Mouse (Mus musculus) heart, adult 2 months (tissue): ENCODE measurements at regions not wholly inside any gene's neighbourhood (a gene's known extent, or its start where the extent isn't known, plus 50 kb on each side); places are given as distances from the start of the nearest gene placed in this dataset.
A peak's percentile ranks its signal among the peaks of the same experiment; 100 is the strongest.
"Not testable (repeated sequence)": the region's sequence is repeated elsewhere in the genome, so short reads cannot be mapped to it uniquely, and the experiment has no call there.

Source experiments
- DNase-seq, 2 experiments: peaks; one replicate each; pipeline ENCODE4 v3.0.0; 2021
- H3K27ac ChIP-seq: fragments of 200-600 bp; 2 replicates; pipeline ENCODE4 v1.8.1; 2022
- H3K27me3 ChIP-seq: fragments of 200-500 bp; 2 replicates; pipeline ENCODE4 v1.6.1; 2012; ENCODE audit warnings: mild to moderate bottlenecking, low read length, inconsistent platforms, mixed read lengths; ENCODE audit not compliant: control insufficient read depth, insufficient read depth
- H3K36me3 ChIP-seq: fragments of 200-500 bp; 2 replicates; pipeline ENCODE4 v1.6.1; 2012; ENCODE audit warnings: low read length, inconsistent platforms; ENCODE audit not compliant: control insufficient read depth, insufficient read depth
- H3K4me1 ChIP-seq: fragments of 200-500 bp; 2 replicates; pipeline ENCODE4 v1.6.1; 2011; ENCODE audit warnings: low read length; ENCODE audit not compliant: control insufficient read depth, insufficient read depth
- H3K4me3 ChIP-seq: fragments of 200-600 bp; 2 replicates; pipeline ENCODE4 v1.8.1; 2022
- H3K79me2 ChIP-seq: fragments of 200-500 bp; replicated peaks from 2 replicates; pipeline ENCODE4 v1.6.1; 2012; ENCODE audit warnings: mild to moderate bottlenecking, inconsistent platforms, low read length, moderate library complexity, mixed read lengths; ENCODE audit not compliant: control insufficient read depth, insufficient read depth
- H3K9ac ChIP-seq: fragments of 200-500 bp; 2 replicates; pipeline ENCODE4 v1.6.1; 2012; ENCODE audit warnings: low read depth, mild to moderate bottlenecking, control low read depth, inconsistent platforms, low read length, mixed read lengths
- CTCF ChIP-seq: fragments of 200-600 bp; IDR thresholded peaks from 2 replicates; pipeline ENCODE4 v1.8.1; 2022; ENCODE audit warnings: antibody characterized with exemption, mild to moderate bottlenecking, moderate library complexity
- EP300 ChIP-seq: fragments of 200-500 bp; IDR thresholded peaks from 2 replicates; pipeline ENCODE4 v1.6.1; 2011; ENCODE audit warnings: low read depth, low read length, control low read depth; ENCODE audit not compliant: insufficient read depth
- POLR2A ChIP-seq: fragments of 200-500 bp; IDR thresholded peaks from 2 replicates; pipeline ENCODE4 v1.6.1; 2011; ENCODE audit warnings: mild to moderate bottlenecking, low read depth, low read length, control low read depth; ENCODE audit not compliant: insufficient read depth
- WGBS: fragments of 180-500 bp; shearing (Covaris S2); methylation state at CpG from one replicate; pipeline ENCODE4 v1.1.7; 2018; 5-methylcytosine and 5-hydroxymethylcytosine counted together
- intact Hi-C: fragments of 180-260 bp; cut with DNase I; formaldehyde crosslinking; loops from one replicate; pipeline ENCODE4 v1.15.1; 2025

DNA sequence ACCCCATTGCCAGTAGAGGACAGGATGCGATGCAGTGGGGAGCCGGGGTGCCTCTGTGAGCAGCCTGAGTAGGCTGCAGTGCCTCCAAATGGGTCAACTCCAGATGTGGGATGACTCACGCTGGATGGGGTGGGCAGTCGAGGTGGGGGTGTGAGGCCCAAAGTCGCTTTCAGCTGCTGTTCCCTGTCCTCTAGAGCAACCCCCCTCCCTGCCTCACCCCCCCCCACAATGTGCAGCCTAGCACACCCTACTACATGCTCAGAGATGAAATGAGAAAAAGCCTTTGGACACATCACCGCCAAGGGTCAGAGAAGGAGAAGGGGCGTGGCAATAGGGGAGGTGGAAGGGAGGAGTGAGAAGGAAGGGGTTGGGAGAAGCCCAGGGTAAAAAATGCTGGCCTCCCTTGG is 61.9 kb upstream of the Col1a1 start:
- no peaks in the 10 kb centered on the region for H3K79me2 ChIP-seq
- H3K4me3 ChIP-seq = no peak overlapping the region
- intact Hi-C loops = no loop called here
- H3K27ac ChIP-seq = peak overlapping the region; percentile 66
- peak; percentile 68 to 73 for DNase-seq
- TF ChIP-seq EP300 (no peak), CTCF (no peak), POLR2A (no peak)
- 23% methylated on average over 7 of the region's 7 CpGs for WGBS
- H3K36me3 ChIP-seq = no peaks in the 10 kb centered on the region
- H3K9ac ChIP-seq = no peak overlapping the region
- H3K4me1 ChIP-seq = peaks cover 4% of the 10 kb centered on the region; the same call in 1 of the 2 replicates
- no peaks in the 10 kb centered on the region; the same call in 1 of the 2 replicates for H3K27me3 ChIP-seq

DNA sequence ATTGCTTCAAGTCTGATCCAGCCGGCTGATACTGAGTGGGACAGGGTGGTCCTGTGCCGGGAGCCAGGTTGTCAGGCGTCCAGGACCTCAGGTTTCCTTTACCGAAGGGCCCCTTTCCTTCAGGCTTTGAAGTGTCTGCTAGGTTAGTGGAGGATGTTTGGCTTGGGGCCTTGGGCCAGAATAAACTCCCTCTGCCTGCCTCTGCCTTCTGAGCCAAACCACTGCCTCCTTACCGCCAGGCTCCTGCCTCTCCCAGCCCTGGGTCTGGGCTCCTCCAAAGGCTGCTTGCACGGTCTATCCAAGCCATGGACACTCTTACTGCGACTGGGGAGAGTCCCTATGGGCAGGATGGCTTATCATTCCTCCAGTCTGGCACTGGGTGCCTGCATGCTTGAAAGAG is 62.3 kb upstream of the Col1a1 start:
- intact Hi-C loops = no loop called here
- H3K9ac ChIP-seq = no peak overlapping the region
- TF ChIP-seq EP300 (no peak), CTCF (no peak), POLR2A (no peak)
- H3K4me3 ChIP-seq = no peak overlapping the region
- peak; percentile 58 to 61 for DNase-seq
- peak overlapping the region; percentile 66 for H3K27ac ChIP-seq
- H3K36me3 ChIP-seq = no peaks in the 10 kb centered on the region
- 11% methylated on average over 7 of the region's 7 CpGs for WGBS
- H3K79me2 ChIP-seq = no peaks in the 10 kb centered on the region
- H3K27me3 ChIP-seq = no peaks in the 10 kb centered on the region; the same call in 1 of the 2 replicates
- H3K4me1 ChIP-seq = peaks cover 4% of the 10 kb centered on the region; the same call in 1 of the 2 replicates

DNA sequence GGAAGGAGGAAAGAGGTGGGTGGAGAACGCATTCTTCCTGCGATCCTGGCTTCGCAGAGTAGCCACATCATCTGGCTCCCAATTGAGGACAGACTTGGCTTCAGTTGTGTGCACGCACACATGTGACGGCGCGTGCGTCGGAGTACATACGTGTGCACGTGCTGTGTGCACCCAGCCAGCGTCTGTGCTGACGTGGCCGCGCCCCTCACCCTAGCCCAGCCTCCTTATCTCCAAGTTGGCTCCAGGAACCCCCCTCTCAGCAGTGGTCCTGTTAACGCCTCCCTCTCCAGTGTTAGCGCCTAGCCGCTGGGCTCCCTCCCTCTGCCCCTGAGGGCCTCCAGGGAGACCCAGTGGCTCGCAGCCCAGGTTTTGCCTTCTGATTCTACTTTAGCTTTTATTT is 63.1 kb upstream of the Col1a1 start:
- WGBS = 2% methylated on average over 19 of the region's 19 CpGs
- H3K27ac ChIP-seq = peak overlapping the region; percentile 66
- H3K9ac ChIP-seq = no peak overlapping the region
- peaks cover 4% of the 10 kb centered on the region; the same call in 1 of the 2 replicates for H3K4me1 ChIP-seq
- no peaks in the 10 kb centered on the region for H3K36me3 ChIP-seq
- H3K79me2 ChIP-seq = no peaks in the 10 kb centered on the region
- intact Hi-C loops = no loop called here
- H3K27me3 ChIP-seq = no peaks in the 10 kb centered on the region; the same call in 1 of the 2 replicates
- TF ChIP-seq POLR2A (no peak), EP300 (0 out of 2 replicates have a peak, but pooled peaks have one; percentile 48)
- peak overlapping the region; percentile 31 for H3K4me3 ChIP-seq
- DNase-seq = peak; percentile 81 to 84

DNA sequence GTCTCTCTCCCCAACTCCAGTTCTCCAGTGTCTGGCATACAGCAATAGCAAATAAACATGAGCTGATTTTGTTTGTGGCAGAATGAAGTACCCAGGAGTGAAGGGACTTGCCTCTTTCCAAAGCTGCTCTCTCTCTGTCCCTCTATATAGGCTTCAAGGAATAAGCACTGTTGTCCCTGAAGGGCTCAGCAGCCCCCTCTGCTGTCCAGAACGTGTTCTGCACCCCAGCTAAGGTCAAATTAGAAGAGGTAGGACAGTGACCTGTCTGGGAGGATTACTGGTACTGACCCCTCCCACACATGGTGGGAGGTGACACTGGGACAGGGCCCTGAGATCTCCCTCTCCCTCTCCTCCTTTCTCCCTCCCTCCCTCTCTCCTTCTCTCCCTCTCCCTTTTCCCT is 65.7 kb upstream of the Col1a1 start:
- Histone ChIP-seq H3K79me2 (no peaks in the 10 kb centered on the region), H3K4me1 (peaks cover 4% of the 10 kb centered on the region; the same call in 1 of the 2 replicates), H3K27ac (no peak overlapping the region), H3K36me3 (no peaks in the 10 kb centered on the region), H3K4me3 (no peak overlapping the region), H3K9ac (no peak overlapping the region), H3K27me3 (no peaks in the 10 kb centered on the region; the same call in 1 of the 2 replicates)
- intact Hi-C loops = no loop called here
- TF ChIP-seq EP300 = no peak
- peak; percentile 79 for TF ChIP-seq CTCF
- peak; percentile 62 to 80 for DNase-seq
- WGBS = 0% methylated on average over 1 of the region's 1 CpGs

DNA sequence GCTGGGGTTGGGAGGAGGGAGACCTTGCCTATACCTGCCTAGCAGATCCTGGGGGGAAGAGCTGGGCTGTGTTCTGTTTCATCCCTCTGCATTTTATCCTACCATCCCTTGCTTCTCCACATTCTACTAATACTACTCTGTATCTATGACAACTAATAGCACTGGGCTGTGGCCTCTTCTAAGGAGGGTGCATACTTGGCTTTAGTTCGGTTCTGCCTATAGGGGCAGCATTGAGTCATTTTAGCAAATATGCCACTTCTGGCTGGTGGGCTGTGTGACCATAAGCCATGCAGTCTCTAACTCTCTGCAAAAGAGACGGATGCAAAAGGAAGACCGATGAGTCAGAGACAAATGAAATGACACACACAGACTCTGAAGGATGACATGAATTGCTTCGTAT is 66.2 kb upstream of the Col1a1 start:
- H3K36me3 ChIP-seq, DNase-seq: not testable (repeated sequence)
- WGBS = 23% methylated on average over 4 of the region's 4 CpGs

DNA sequence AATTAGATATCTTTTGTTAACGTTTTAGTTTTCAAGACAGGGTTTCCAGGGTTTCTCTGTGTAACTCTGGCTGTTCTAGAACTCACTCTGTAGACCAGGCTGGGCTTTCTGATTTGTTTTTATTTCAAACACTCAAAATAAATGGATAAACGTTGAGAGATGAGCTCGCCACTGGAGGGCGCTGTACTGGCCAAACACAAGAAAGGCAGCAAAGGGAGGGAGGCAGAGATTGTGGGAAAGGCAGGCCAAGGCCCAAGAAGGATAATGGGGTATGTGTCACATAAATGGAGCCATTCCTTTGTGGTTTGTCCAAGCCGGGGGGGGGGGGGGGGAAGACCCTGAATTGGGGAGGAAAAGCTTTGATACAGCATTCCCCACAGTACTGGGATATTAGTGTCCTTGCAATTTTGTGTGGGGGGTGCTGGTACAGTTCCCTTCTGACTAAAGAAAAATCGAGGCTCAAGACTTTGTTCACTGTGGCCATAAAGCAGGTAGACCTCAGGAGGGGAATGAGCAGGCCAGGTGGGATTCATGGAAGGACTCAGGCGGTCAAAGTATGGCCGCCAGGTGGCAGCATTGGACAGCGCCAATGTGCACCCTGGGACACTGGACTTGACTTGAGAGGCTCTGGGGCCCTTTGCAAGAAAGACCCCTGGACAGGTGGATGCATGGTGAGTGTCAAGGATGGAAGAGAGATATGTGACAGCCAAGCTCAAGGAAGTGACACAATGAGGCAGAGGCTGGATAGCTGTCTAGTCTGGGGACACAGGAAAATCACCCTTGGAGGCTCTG is 69.7 kb upstream of the Col1a1 start:
- Histone ChIP-seq H3K4me1 (no peaks in the 10 kb centered on the region), H3K27ac (no peak overlapping the region), H3K79me2 (no peaks in the 10 kb centered on the region), H3K27me3 (no peaks in the 10 kb centered on the region), H3K4me3 (no peak overlapping the region), H3K9ac (no peak overlapping the region), H3K36me3 (no peaks in the 10 kb centered on the region)
- intact Hi-C loops = loop anchor here (1.0 kb wide), 2 partner anchors 71 to 104 kb away; no protein-coding TSS in a partner anchor
- 10% methylated on average over 9 of the region's 9 CpGs for WGBS
- TF ChIP-seq CTCF = peak; percentile 79
- no peak for TF ChIP-seq POLR2A
- TF ChIP-seq EP300 = peak; percentile 44; the same call in 1 of the 2 replicates
- DNase-seq = peak; percentile 72 to 88

More for the DNA sequence above, 66.2 kb upstream of the Col1a1 start:
- H3K27me3 ChIP-seq, H3K79me2 ChIP-seq, H3K4me3 ChIP-seq, intact Hi-C loops, H3K9ac ChIP-seq, H3K27ac ChIP-seq, H3K4me1 ChIP-seq: not testable (repeated sequence)
- TF ChIP-seq CTCF = 0 out of 2 replicates have a peak, but pooled peaks have one; percentile 21
